In genomic region chr4:97939492-97939891, GRCm38 (mm10) we compare ENCODE assay signal across 11 mouse cellular contexts.
DNase-seq lines count a peak whose midpoint lies in the region; ATAC-seq lines count a peak whose summit lies in the region.
"Had no signal": no experiment of that assay in that cellular context is flagged by ENCODE, and none has a peak within 500 bp of the region (broad histone marks: within the 10 kb centered on the region; RNA-seq: fewer than 3 reads in every experiment).

No protein-coding gene starts in this region.

- H3K4me2 ChIP-seq in embryonic facial prominence, embryonic 12.5 days (replicated peaks): no peak overlapping the region
- H3K4me2 ChIP-seq in kidney, embryonic 14.5 days (replicated peaks; ENCODE audit: low read depth, low read length): no peak overlapping the region
- H3K4me2 ChIP-seq: liver, embryonic 15.5 days had no signal

- H3K27ac ChIP-seq in embryonic facial prominence, embryonic 12.5 days: peak overlapping the region; percentile 54; the same call in 1 of the 2 replicates
- H3K27ac ChIP-seq in embryonic facial prominence, embryonic 10.5 days (replicated peaks): no peak overlapping the region
- H3K27ac ChIP-seq in kidney, embryonic 14.5 days (ENCODE audit: low read depth, low read length): no peak overlapping the region
- H3K27ac ChIP-seq in midbrain, embryonic 10.5 days (replicated peaks): no peak overlapping the region
- H3K27ac ChIP-seq: liver, embryonic 15.5 days had no signal

- H3K27me3 ChIP-seq in embryonic facial prominence, embryonic 12.5 days: no peaks in the 10 kb centered on the region
- H3K27me3 ChIP-seq in embryonic facial prominence, embryonic 10.5 days (replicated peaks; ENCODE audit: low read depth, poor library complexity, severe bottlenecking): no peaks in the 10 kb centered on the region
- H3K27me3 ChIP-seq in kidney, embryonic 14.5 days (ENCODE audit: control insufficient read depth, insufficient read depth, low read length): no peaks in the 10 kb centered on the region
- H3K27me3 ChIP-seq in midbrain, embryonic 10.5 days (ENCODE audit: low read depth, poor library complexity, severe bottlenecking): no peaks in the 10 kb centered on the region
- H3K27me3 ChIP-seq: liver, embryonic 15.5 days had no signal

- H3K4me3 ChIP-seq in embryonic facial prominence, embryonic 12.5 days: no peak overlapping the region
- no peak overlapping the region for H3K4me3 ChIP-seq in embryonic facial prominence, embryonic 10.5 days
- no peak overlapping the region for H3K4me3 ChIP-seq in kidney, embryonic 14.5 days (ENCODE audit: low read length)
- no peak overlapping the region for H3K4me3 ChIP-seq in midbrain, embryonic 10.5 days
- H3K4me3 ChIP-seq: liver, embryonic 15.5 days; myocyte had no signal

- DNase-seq in embryonic facial prominence, embryonic 10.5 days (ENCODE audit: low spot score): no peak
- DNase-seq in kidney, adult 18-20 months: peak; percentile 31
- peak; percentile 85 for DNase-seq in cerebellum, adult 11-12 months
- peak; percentile 60 for DNase-seq in kidney, adult 9 months
- no peak for DNase-seq in midbrain, embryonic 10.5 days (ENCODE audit: low spot score)
- DNase-seq in left cerebral cortex, adult 9 months (ENCODE audit: low spot score in 2 of 2): no peak
- DNase-seq: right cerebral cortex, adult 18-20 months had no signal

- peaks cover 23% of the 10 kb centered on the region for H3K4me1 ChIP-seq in embryonic facial prominence, embryonic 12.5 days
- 0 out of 2 replicates have a peak, but pooled peaks cover 7% of the 10 kb centered on the region for H3K4me1 ChIP-seq in embryonic facial prominence, embryonic 10.5 days
- H3K4me1 ChIP-seq in kidney, embryonic 14.5 days (ENCODE audit: control insufficient read depth, insufficient read depth, low read length): peaks cover 7% of the 10 kb centered on the region
- H3K4me1 ChIP-seq in midbrain, embryonic 10.5 days: peaks cover 5% of the 10 kb centered on the region; the same call in 1 of the 2 replicates
- H3K4me1 ChIP-seq: liver, embryonic 15.5 days had no signal

- H3K9ac ChIP-seq in embryonic facial prominence, embryonic 12.5 days: no peak overlapping the region
- no peak overlapping the region for H3K9ac ChIP-seq in kidney, embryonic 14.5 days (ENCODE audit: low read depth, low read length)
- H3K9ac ChIP-seq: liver, embryonic 15.5 days had no signal

- no peaks in the 10 kb centered on the region for H3K9me3 ChIP-seq in embryonic facial prominence, embryonic 12.5 days
- H3K9me3 ChIP-seq in embryonic facial prominence, embryonic 10.5 days: no peaks in the 10 kb centered on the region
- H3K9me3 ChIP-seq in kidney, embryonic 14.5 days (ENCODE audit: control insufficient read depth, low read length): no peaks in the 10 kb centered on the region
- H3K9me3 ChIP-seq in midbrain, embryonic 10.5 days (replicated peaks): no peaks in the 10 kb centered on the region
- H3K9me3 ChIP-seq: liver, embryonic 15.5 days had no signal

- H3K36me3 ChIP-seq in embryonic facial prominence, embryonic 12.5 days: no peaks in the 10 kb centered on the region
- no peaks in the 10 kb centered on the region for H3K36me3 ChIP-seq in embryonic facial prominence, embryonic 10.5 days (replicated peaks)
- no peaks in the 10 kb centered on the region for H3K36me3 ChIP-seq in kidney, embryonic 14.5 days (ENCODE audit: control insufficient read depth, insufficient read depth, low read length)
- no peaks in the 10 kb centered on the region for H3K36me3 ChIP-seq in midbrain, embryonic 10.5 days
- H3K36me3 ChIP-seq: liver, embryonic 15.5 days had no signal

- 70% methylated on average over 4 of the region's 4 CpGs for WGBS in embryonic facial prominence, embryonic 12.5 days
- WGBS in embryonic facial prominence, embryonic 10.5 days: 75% methylated on average over 4 of the region's 4 CpGs
- WGBS in kidney, embryonic 14.5 days: 68% methylated on average over 4 of the region's 4 CpGs
- 75% methylated on average over 4 of the region's 4 CpGs for WGBS in midbrain, embryonic 10.5 days

- ATAC-seq in embryonic facial prominence, embryonic 12.5 days (ENCODE audit: insufficient number of reproducible peaks, insufficient read depth, low FRiP score, low TSS enrichment): no peak
- ATAC-seq in kidney, embryonic 14.5 days (ENCODE audit: low FRiP score, low TSS enrichment): no peak

Comparison
In these comparisons a context has a peak if more than half of its experiments do, and no peak if none do; other contexts are left out.
1. DNase-seq: peak in kidney, adult 18-20 months (single experiment), cerebellum, adult 11-12 months (single experiment) and kidney, adult 9 months (single experiment); none in embryonic facial prominence, embryonic 10.5 days (single experiment), midbrain, embryonic 10.5 days (single experiment) and left cerebral cortex, adult 9 months (0 of 2).